9 mouse cellular contexts compared by ENCODE assay signal in the genomic region with DNA sequence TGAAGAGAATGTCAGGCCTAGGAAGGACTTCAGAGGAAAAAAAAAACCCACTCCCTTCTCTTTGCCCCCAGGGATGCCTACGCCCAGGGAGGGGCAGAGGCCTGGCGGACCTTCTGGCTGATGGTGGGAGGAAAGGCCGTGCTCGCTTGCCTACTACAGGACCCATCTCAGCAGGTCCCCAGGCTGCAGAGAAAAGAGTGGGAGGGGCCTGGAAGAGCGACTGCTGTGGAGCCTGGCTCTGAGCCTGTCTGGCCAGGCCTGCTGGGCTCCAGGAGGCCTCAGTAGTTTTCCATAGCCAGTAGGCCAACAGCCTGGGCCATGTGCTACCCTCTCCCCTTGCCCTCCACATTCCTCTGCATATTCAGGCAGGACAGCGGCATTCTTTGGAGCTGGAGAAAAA. TPM values are rescaled to one million over a fixed set of nuclear protein-coding genes. Genes with fewer than 3 reads are reported as not detected.
DNase-seq lines count a peak whose midpoint lies in the region; ATAC-seq and TF ChIP-seq lines count a peak whose summit lies in the region.
"Had no signal": no experiment of that assay in that cellular context is flagged by ENCODE, and none has a peak within 500 bp of the region (broad histone marks: within the 10 kb centered on the region; RNA-seq: fewer than 3 reads in every experiment).

No protein-coding gene starts in this region.

- no peak overlapping the region for H3K4me3 ChIP-seq in hindbrain, embryonic 16.5 days (ENCODE audit: low read length)
- H3K4me3 ChIP-seq in hindbrain, embryonic 12.5 days, result no peak overlapping the region
- H3K4me3 ChIP-seq in cerebellum, adult 2 months (replicated peaks; ENCODE audit: insufficient read depth, low read depth, low read length), result no peak overlapping the region
- no peak overlapping the region for H3K4me3 ChIP-seq in heart, postnatal 0 days (ENCODE audit: low read depth, low read length)
- H3K4me3 ChIP-seq in liver, embryonic 16.5 days (ENCODE audit: low read depth, low read length), result no peak overlapping the region

- no peaks in the 10 kb centered on the region for H3K4me1 ChIP-seq in hindbrain, embryonic 16.5 days (ENCODE audit: control insufficient read depth, insufficient read depth, low read depth, low read length)
- H3K4me1 ChIP-seq in hindbrain, embryonic 12.5 days, result peaks cover 7% of the 10 kb centered on the region
- peaks cover 8% of the 10 kb centered on the region for H3K4me1 ChIP-seq in cerebellum, adult 2 months (ENCODE audit: control insufficient read depth, insufficient read depth, low read length)
- peaks cover 15% of the 10 kb centered on the region; the same call in 1 of the 2 replicates for H3K4me1 ChIP-seq in heart, postnatal 0 days (ENCODE audit: control insufficient read depth, insufficient read depth)
- peaks cover 38% of the 10 kb centered on the region for H3K4me1 ChIP-seq in liver, embryonic 16.5 days (ENCODE audit: control insufficient read depth, low read depth, low read length)

- H3K9me3 ChIP-seq in hindbrain, embryonic 16.5 days (ENCODE audit: control insufficient read depth, low read length), result no peaks in the 10 kb centered on the region
- H3K9me3 ChIP-seq in hindbrain, embryonic 12.5 days (replicated peaks), result no peaks in the 10 kb centered on the region
- H3K9me3 ChIP-seq in heart, postnatal 0 days (replicated peaks; ENCODE audit: control insufficient read depth, low read length), result no peaks in the 10 kb centered on the region
- no peaks in the 10 kb centered on the region for H3K9me3 ChIP-seq in liver, embryonic 16.5 days (replicated peaks; ENCODE audit: control insufficient read depth, low read length)

- no peak for TF ChIP-seq EP300 in heart, postnatal 0 days (IDR thresholded peaks at IDR 0.05; ENCODE audit: low read depth)

- no peaks in the 10 kb centered on the region for H3K36me3 ChIP-seq in hindbrain, embryonic 16.5 days (ENCODE audit: control insufficient read depth, insufficient read depth, low read length)
- no peaks in the 10 kb centered on the region for H3K36me3 ChIP-seq in hindbrain, embryonic 12.5 days
- H3K36me3 ChIP-seq in heart, postnatal 0 days (replicated peaks; ENCODE audit: control insufficient read depth, insufficient read depth, low read length), result no peaks in the 10 kb centered on the region
- H3K36me3 ChIP-seq in liver, embryonic 16.5 days (ENCODE audit: control insufficient read depth, insufficient read depth), result no peaks in the 10 kb centered on the region

- no peak overlapping the region for H3K9ac ChIP-seq in hindbrain, embryonic 16.5 days (ENCODE audit: low read depth, low read length)
- H3K9ac ChIP-seq in hindbrain, embryonic 12.5 days, result no peak overlapping the region
- H3K9ac ChIP-seq in heart, postnatal 0 days (replicated peaks; ENCODE audit: low read depth, low read length), result no peak overlapping the region
- peak overlapping the region; percentile 11; the same call in 1 of the 2 replicates for H3K9ac ChIP-seq in liver, embryonic 16.5 days (ENCODE audit: low read depth, low read length)

- no peak for TF ChIP-seq CTCF in cerebellum, adult 2 months (IDR thresholded peaks at IDR 0.05; ENCODE audit: borderline replicate concordance, insufficient read depth, low read depth, low read length)
- no peak for TF ChIP-seq CTCF in heart, postnatal 0 days (IDR thresholded peaks at IDR 0.05; ENCODE audit: low read depth)

- no peak for TF ChIP-seq POLR2A in cerebellum, adult 2 months (IDR thresholded peaks at IDR 0.05; ENCODE audit: borderline replicate concordance, insufficient read depth, low read length)

- H3K27me3 ChIP-seq in hindbrain, embryonic 16.5 days (replicated peaks; ENCODE audit: control insufficient read depth, insufficient read depth, low read length), result no peaks in the 10 kb centered on the region
- no peaks in the 10 kb centered on the region for H3K27me3 ChIP-seq in hindbrain, embryonic 12.5 days
- H3K27me3 ChIP-seq in cerebellum, adult 2 months (ENCODE audit: control insufficient read depth, insufficient read depth, low read length), result no peaks in the 10 kb centered on the region
- H3K27me3 ChIP-seq in heart, postnatal 0 days (ENCODE audit: control insufficient read depth, insufficient read depth, low read length), result no peaks in the 10 kb centered on the region
- no peaks in the 10 kb centered on the region; the same call in 1 of the 2 replicates for H3K27me3 ChIP-seq in liver, embryonic 16.5 days (ENCODE audit: control insufficient read depth, insufficient read depth, low read depth, low read length)

- H3K4me2 ChIP-seq in hindbrain, embryonic 16.5 days (ENCODE audit: low read length), result no peak overlapping the region
- no peak overlapping the region for H3K4me2 ChIP-seq in hindbrain, embryonic 12.5 days (replicated peaks)
- H3K4me2 ChIP-seq in heart, postnatal 0 days (ENCODE audit: low read depth, low read length), result no peak overlapping the region
- no peak overlapping the region for H3K4me2 ChIP-seq in liver, embryonic 16.5 days (ENCODE audit: low read depth, low read length)

- DNase-seq in ES-CJ7 (ENCODE audit: low read depth, low spot score), result peak; percentile 79
- peak; percentile 56 to 70 for DNase-seq in cerebellum, adult 2 months
- DNase-seq in heart, postnatal 0 days (ENCODE audit: low spot score), result no peak
- DNase-seq in adrenal gland, adult 18-20 months (ENCODE audit: low spot score in 2 of 2), result no peak

- ATAC-seq in hindbrain, embryonic 16.5 days, result peak; percentile 50; the same call in 1 of the 2 replicates
- no peak; the same call in 1 of the 2 replicates for ATAC-seq in hindbrain, embryonic 12.5 days (ENCODE audit: low FRiP score)
- ATAC-seq in heart, postnatal 0 days (ENCODE audit: insufficient read depth, low read depth), result peak; percentile 49; the same call in 1 of the 2 replicates
- no peak for ATAC-seq in liver, embryonic 16.5 days (ENCODE audit: low read depth)
- ATAC-seq in erythroblast, adult 5-6 weeks (replicated peaks; ENCODE audit: low FRiP score, poor library complexity, severe bottlenecking), result no peak

- 41% methylated on average over 6 of the region's 6 CpGs for WGBS in hindbrain, embryonic 16.5 days
- WGBS in hindbrain, embryonic 12.5 days, result 26% methylated on average over 6 of the region's 6 CpGs
- 17% methylated on average over 6 of the region's 6 CpGs for WGBS in cerebellum, adult 2 months
- WGBS in heart, postnatal 0 days, result 59% methylated on average over 6 of the region's 6 CpGs
- WGBS in liver, embryonic 16.5 days (ENCODE audit: insufficient replicate concordance), result 69% methylated on average over 6 of the region's 6 CpGs

- H3K27ac ChIP-seq in hindbrain, embryonic 16.5 days (ENCODE audit: low read depth, low read length), result no peak overlapping the region
- no peak overlapping the region for H3K27ac ChIP-seq in hindbrain, embryonic 12.5 days
- H3K27ac ChIP-seq in cerebellum, adult 2 months (ENCODE audit: insufficient read depth, low read length), result peak overlapping the region; percentile 9; the same call in 1 of the 2 replicates
- no peak overlapping the region for H3K27ac ChIP-seq in heart, postnatal 0 days (ENCODE audit: low read depth)
- H3K27ac ChIP-seq in liver, embryonic 16.5 days (ENCODE audit: low read length), result no peak overlapping the region

RNA-seq across cellular contexts. Expression of a gene that starts 47.1 kb away (rescaled TPM):
- 0.06 and 0.09 TPM in 2 replicates for polyA plus RNA-seq in hindbrain, embryonic 16.5 days (2015; fragmentation: Nextera tagmentation; extraction: Ambion mirVana)
- not detected in 2 replicates for polyA plus RNA-seq in hindbrain, embryonic 12.5 days (2016; fragmentation: Nextera tagmentation; extraction: Ambion mirVana)
- polyA plus RNA-seq in cerebellum, adult 2 months (2012; rRNA removed), result 0.13 and 0.16 TPM in 2 replicates
- not detected in 2 replicates for total RNA-seq in heart, postnatal 0 days (2014; rRNA removed; ENCODE audit: low replicate concordance)
- 0.10 TPM in 1 of 2 replicates, not detected in the other for polyA plus RNA-seq in heart, postnatal 0 days (2015; fragmentation: Nextera tagmentation; extraction: Ambion mirVana)
- polyA plus RNA-seq in liver, embryonic 16.5 days (2015; fragmentation: Nextera tagmentation; extraction: Ambion mirVana), result not detected in 2 replicates
- total RNA-seq in erythroblast, adult 5-6 weeks (2015; ENCODE audit: low replicate concordance), result not detected in 2 replicates
- total RNA-seq in erythroblast, adult 5-6 weeks (2017; ENCODE audit: low replicate concordance), result not detected in 2 replicates
- total RNA-seq in adrenal gland, adult 18-20 months (2021), result not detected
- total RNA-seq: hematopoietic stem cell, adult 5-6 weeks had no signal

Comparison
In these comparisons a context has a peak if more than half of its experiments do, and no peak if none do; other contexts are left out.
1. ATAC-seq: peak in hindbrain, embryonic 16.5 days (single experiment) and heart, postnatal 0 days (single experiment); none in hindbrain, embryonic 12.5 days (single experiment), liver, embryonic 16.5 days (single experiment) and erythroblast, adult 5-6 weeks (single experiment).
2. DNase-seq: peak in ES-CJ7 (single experiment) and cerebellum, adult 2 months (2 of 2); none in heart, postnatal 0 days (single experiment) and adrenal gland, adult 18-20 months (0 of 2).